In genomic region chr5:134630835-134631234, GRCm38 (mm10) we compare ENCODE assay signal across 17 mouse cellular contexts.
"Had no signal": no experiment of that assay in that cellular context is flagged by ENCODE, and none has a peak within 500 bp of the region (broad histone marks: within the 10 kb centered on the region; RNA-seq: fewer than 3 reads in every experiment).

No protein-coding gene starts in this region.

- H3K9ac ChIP-seq: intestine, embryonic 15.5 days; liver, embryonic 14.5 days; liver, postnatal 0 days; lung, embryonic 14.5 days; midbrain, embryonic 12.5 days; midbrain, embryonic 15.5 days; neural tube, embryonic 12.5 days had no signal

- DNase-seq: kidney, adult 2 months; kidney, postnatal 10 days; kidney, postnatal 36 days; layer of hippocampus, postnatal 36 days; liver, postnatal 0 days; lung, embryonic 14.5 days; retina, postnatal 1 day; right cerebral cortex, postnatal 25 days; thymus, postnatal 25 days had no signal

- H3K9me3 ChIP-seq: intestine, embryonic 15.5 days; midbrain, embryonic 12.5 days; midbrain, embryonic 15.5 days; neural tube, embryonic 12.5 days had no signal

- H3K4me2 ChIP-seq: intestine, embryonic 15.5 days; lung, embryonic 14.5 days; midbrain, embryonic 12.5 days; midbrain, embryonic 15.5 days; neural tube, embryonic 12.5 days had no signal

- H3K4me3 ChIP-seq: intestine, embryonic 15.5 days; left cerebral cortex, adult 2 months; midbrain, embryonic 12.5 days; midbrain, embryonic 15.5 days; neural tube, embryonic 12.5 days had no signal

- H3K27ac ChIP-seq: intestine, embryonic 15.5 days; left cerebral cortex, adult 2 months; liver, embryonic 14.5 days; macrophage; midbrain, embryonic 12.5 days; midbrain, embryonic 15.5 days; neural tube, embryonic 12.5 days had no signal

- H3K4me1 ChIP-seq: intestine, embryonic 15.5 days had no signal

- ATAC-seq: intestine, embryonic 15.5 days; liver, postnatal 0 days; lung, postnatal 0 days; midbrain, embryonic 15.5 days had no signal

- H3K27me3 ChIP-seq: intestine, embryonic 15.5 days; midbrain, embryonic 12.5 days; midbrain, embryonic 15.5 days; neural tube, embryonic 12.5 days had no signal
